In the genomic region with DNA sequence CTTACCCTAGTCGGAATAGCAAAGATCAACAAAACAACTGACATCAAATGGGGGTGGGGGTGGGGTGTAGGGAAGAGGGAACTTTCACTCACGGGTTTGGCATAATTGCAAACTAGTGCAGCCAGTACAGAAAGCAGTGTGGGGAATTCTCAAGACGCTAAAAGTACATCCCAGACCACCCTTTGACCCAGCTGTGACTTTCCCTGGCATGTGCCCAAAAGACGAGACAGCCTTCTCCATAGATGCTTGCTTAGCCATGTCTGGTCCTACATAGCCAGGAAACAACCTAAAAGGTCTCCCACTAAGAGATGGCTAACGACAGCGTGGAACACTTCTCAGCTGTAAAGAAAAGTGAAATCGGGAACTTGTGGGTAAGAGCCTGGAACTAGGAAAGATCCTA, we compare ENCODE assay signal across 14 mouse cellular contexts.
"Had no signal": no experiment of that assay in that cellular context is flagged by ENCODE, and none has a peak within 500 bp of the region (broad histone marks: within the 10 kb centered on the region; RNA-seq: fewer than 3 reads in every experiment).

No protein-coding gene starts in this region.

- H3K4me3 ChIP-seq: kidney, embryonic 15.5 days; layer of hippocampus, adult 2 months; limb, embryonic 15.5 days; liver, embryonic 12.5 days; midbrain, embryonic 12.5 days; stomach, embryonic 15.5 days had no signal

- H3K27me3 ChIP-seq: kidney, embryonic 15.5 days; limb, embryonic 15.5 days; midbrain, embryonic 12.5 days; stomach, embryonic 15.5 days had no signal

- H3K27ac ChIP-seq: kidney, embryonic 15.5 days; layer of hippocampus, adult 2 months; limb, embryonic 15.5 days; liver, embryonic 12.5 days; macrophage; midbrain, embryonic 12.5 days; stomach, embryonic 15.5 days had no signal

- H3K4me1 ChIP-seq: kidney, embryonic 15.5 days; limb, embryonic 15.5 days; liver, embryonic 12.5 days; midbrain, embryonic 12.5 days; stomach, embryonic 15.5 days had no signal

- H3K4me2 ChIP-seq: kidney, embryonic 15.5 days; limb, embryonic 15.5 days; liver, embryonic 12.5 days; midbrain, embryonic 12.5 days; stomach, embryonic 15.5 days had no signal

- DNase-seq: left cerebral cortex, postnatal 4 days; right cerebral cortex, postnatal 14 days; thymus, adult 2 months; thymus, postnatal 25 days had no signal

- ATAC-seq: hindbrain, embryonic 16.5 days; inflammation-experienced regulatory T-cells, adult 6 months; intestine, postnatal 0 days; liver, embryonic 12.5 days had no signal

- H3K36me3 ChIP-seq: liver, embryonic 12.5 days; midbrain, embryonic 12.5 days; stomach, embryonic 15.5 days had no signal

- H3K9me3 ChIP-seq: kidney, embryonic 15.5 days; limb, embryonic 15.5 days; liver, embryonic 12.5 days; midbrain, embryonic 12.5 days; stomach, embryonic 15.5 days had no signal

- H3K9ac ChIP-seq: kidney, embryonic 15.5 days; limb, embryonic 15.5 days; liver, embryonic 12.5 days; midbrain, embryonic 12.5 days; stomach, embryonic 15.5 days had no signal
